Mouse (Mus musculus): ENCODE measurements around the gene Rpa2.

- TF ChIP-seq CTCF (IDR thresholded peaks at IDR 0.05; ENCODE audit: low read depth) (no peak), EP300 (IDR thresholded peaks at IDR 0.05; ENCODE audit: low read depth) (no peak)
Observed at GRCm38 (mm10) chr4:132741491-132741890, 26.6 kb upstream of the Rpa2 start.
